Mouse (Mus musculus) neural tube, embryonic 11.5 days (tissue): ENCODE results near the gene Gm6588. TPM values are rescaled to one million over a fixed set of nuclear protein-coding genes. Genes with fewer than 3 reads are reported as not detected.

Experiments used
- ATAC-seq: fragments of 200-750 bp; cut with Nextera tagmentation; 2 replicates; pipeline ENCODE4 v1.8.0; 2017; ENCODE audit warnings: moderate number of reproducible peaks, mild to moderate bottlenecking, moderate TSS enrichment, moderate library complexity; ENCODE audit not compliant: insufficient read depth, low FRiP score, low TSS enrichment
- DNase-seq: peaks from one replicate; pipeline ENCODE4 v3.0.0-alpha.2; 2015; ENCODE audit warnings: low spot score
- H3K27ac ChIP-seq: fragments of 300-500 bp; sonication (generic); 2 replicates; pipeline ENCODE4 v1.5.1; 2014; ENCODE audit warnings: low read depth, mild to moderate bottlenecking, low read length
- H3K27me3 ChIP-seq: fragments of 300-500 bp; sonication (generic); 2 replicates; pipeline ENCODE4 v1.6.1; 2014; ENCODE audit warnings: mild to moderate bottlenecking, low read length, mixed read lengths; ENCODE audit not compliant: control insufficient read depth, insufficient read depth
- H3K36me3 ChIP-seq: fragments of 300-500 bp; sonication (generic); 2 replicates; pipeline ENCODE4 v1.6.1; 2014; ENCODE audit warnings: mild to moderate bottlenecking, low read length, moderate library complexity, mixed read lengths; ENCODE audit not compliant: control insufficient read depth, insufficient read depth
- H3K4me1 ChIP-seq: fragments of 300-500 bp; sonication (generic); 2 replicates; pipeline ENCODE4 v1.6.1; 2014; ENCODE audit warnings: low read length, mixed read lengths; ENCODE audit not compliant: control insufficient read depth, insufficient read depth
- H3K4me2 ChIP-seq: fragments of 300-500 bp; sonication (generic); 2 replicates; pipeline ENCODE4 v1.6.1; 2014; ENCODE audit warnings: low read depth, mild to moderate bottlenecking, moderate library complexity
- H3K4me3 ChIP-seq: fragments of 300-500 bp; sonication (generic); 2 replicates; pipeline ENCODE4 v1.5.1; 2014; ENCODE audit warnings: low read depth, low read length
- H3K9ac ChIP-seq: fragments of 300-500 bp; sonication (generic); 2 replicates; pipeline ENCODE4 v1.6.1; 2014; ENCODE audit warnings: mild to moderate bottlenecking, low read length
- H3K9me3 ChIP-seq: fragments of 300-500 bp; sonication (generic); 2 replicates; pipeline ENCODE4 v1.6.1; 2016; ENCODE audit warnings: low read length; ENCODE audit not compliant: control insufficient read depth
- WGBS: fragments of 180-500 bp; shearing (Covaris S2); extraction: QIAGEN DNeasy Blood & Tissue Kit; methylation state at CpG from one replicate; pipeline ENCODE4 v1.1.7; 2014; 5-methylcytosine and 5-hydroxymethylcytosine counted together
- polyA plus RNA-seq: library from polyadenylated mRNA; unstranded; fragments of >200 nt; fragmentation: Nextera tagmentation; extraction: Ambion mirVana; gene quantifications from 2 replicates; pipeline ENCODE4 v1.2.1, GENCODE M21; 2014

The Gm6588 gene
- polyA plus RNA-seq, 1 experiment from 2014 or later = 0.16 TPM

GRCm38 (mm10) chr5:112483030-112483429 lies 33.8 kb downstream of the Gm6588 start:
- Histone ChIP-seq H3K4me2 (no peak overlapping the region), H3K4me1 (peaks cover 17% of the 10 kb centered on the region; the same call in 1 of the 2 replicates), H3K36me3 (no peaks in the 10 kb centered on the region), H3K9ac (no peak overlapping the region), H3K27ac (no peak overlapping the region), H3K4me3 (no peak overlapping the region), H3K27me3 (no peaks in the 10 kb centered on the region), H3K9me3 (no peaks in the 10 kb centered on the region)
- ATAC-seq (no peak), DNase-seq (no peak)
- 89% methylated on average over 8 of the region's 8 CpGs for WGBS

GRCm38 (mm10) chr5:112484924-112485715 lies 35.9 kb downstream of the Gm6588 start:
- ATAC-seq = no peak
- Histone ChIP-seq H3K36me3 (no peaks in the 10 kb centered on the region), H3K4me2 (no peak overlapping the region), H3K9me3 (no peaks in the 10 kb centered on the region), H3K9ac (0 out of 2 replicates have a peak overlapping the region, but pooled peaks have one; percentile 10), H3K4me1 (peaks cover 14% of the 10 kb centered on the region; the same call in 1 of the 2 replicates), H3K4me3 (no peak overlapping the region), H3K27ac (no peak overlapping the region), H3K27me3 (no peaks in the 10 kb centered on the region)
- no peak for DNase-seq
- WGBS = 19% methylated on average over 13 of the region's 13 CpGs

GRCm38 (mm10) chr5:112486415-112486814 lies 37.2 kb downstream of the Gm6588 start:
- H3K36me3 ChIP-seq = no peaks in the 10 kb centered on the region
- peaks cover 14% of the 10 kb centered on the region; the same call in 1 of the 2 replicates for H3K4me1 ChIP-seq
- DNase-seq (no peak), ATAC-seq (no peak)
- H3K4me3 ChIP-seq = no peak overlapping the region
- WGBS = 82% methylated on average over 5 of the region's 5 CpGs
- H3K27ac ChIP-seq = no peak overlapping the region
- H3K27me3 ChIP-seq = no peaks in the 10 kb centered on the region
- no peak overlapping the region for H3K4me2 ChIP-seq
- H3K9me3 ChIP-seq = no peaks in the 10 kb centered on the region
- no peak overlapping the region for H3K9ac ChIP-seq

- Histone ChIP-seq H3K27me3 (no peaks in the 10 kb centered on the region), H3K9me3 (no peaks in the 10 kb centered on the region), H3K4me2 (no peak overlapping the region), H3K36me3 (no peaks in the 10 kb centered on the region), H3K27ac (no peak overlapping the region), H3K4me1 (peaks cover 8% of the 10 kb centered on the region; the same call in 1 of the 2 replicates), H3K9ac (no peak overlapping the region), H3K4me3 (no peak overlapping the region)
- 84% methylated on average over 1 of the region's 1 CpGs for WGBS
- ATAC-seq (no peak), DNase-seq (no peak)
Observed at GRCm38 (mm10) chr5:112487504-112487903, 38.3 kb downstream of the Gm6588 start.

GRCm38 (mm10) chr5:112488101-112488776 lies 39.0 kb downstream of the Gm6588 start:
- H3K27ac ChIP-seq = no peak overlapping the region
- no peaks in the 10 kb centered on the region for H3K9me3 ChIP-seq
- WGBS = 57% methylated on average over 8 of the region's 8 CpGs
- H3K9ac ChIP-seq = no peak overlapping the region
- ATAC-seq = no peak
- H3K4me2 ChIP-seq = no peak overlapping the region
- no peaks in the 10 kb centered on the region for H3K27me3 ChIP-seq
- no peak overlapping the region for H3K4me3 ChIP-seq
- H3K36me3 ChIP-seq = no peaks in the 10 kb centered on the region
- DNase-seq = no peak
- H3K4me1 ChIP-seq = peaks cover 8% of the 10 kb centered on the region; the same call in 1 of the 2 replicates

GRCm38 (mm10) chr5:112491489-112491888 lies 42.3 kb downstream of the Gm6588 start:
- 63% methylated on average over 11 of the region's 11 CpGs for WGBS
- no peaks in the 10 kb centered on the region for H3K9me3 ChIP-seq
- H3K36me3 ChIP-seq = no peaks in the 10 kb centered on the region
- ATAC-seq (no peak), DNase-seq (no peak)
- no peak overlapping the region for H3K27ac ChIP-seq
- H3K4me2 ChIP-seq = no peak overlapping the region
- no peaks in the 10 kb centered on the region for H3K4me1 ChIP-seq
- no peak overlapping the region for H3K4me3 ChIP-seq
- no peaks in the 10 kb centered on the region for H3K27me3 ChIP-seq
- no peak overlapping the region for H3K9ac ChIP-seq

- DNase-seq = peak; percentile 70
- H3K4me3 ChIP-seq = no peak overlapping the region
- no peak overlapping the region for H3K27ac ChIP-seq
- H3K27me3 ChIP-seq = no peaks in the 10 kb centered on the region
- H3K9me3 ChIP-seq = no peaks in the 10 kb centered on the region
- H3K9ac ChIP-seq = no peak overlapping the region
- no peaks in the 10 kb centered on the region for H3K36me3 ChIP-seq
- no peak overlapping the region for H3K4me2 ChIP-seq
- no peaks in the 10 kb centered on the region for H3K4me1 ChIP-seq
- ATAC-seq = no peak
- WGBS = 35% methylated on average over 11 of the region's 11 CpGs
Observed at GRCm38 (mm10) chr5:112493492-112493891, 44.3 kb downstream of the Gm6588 start.

GRCm38 (mm10) chr5:112496753-112497369 lies 47.6 kb downstream of the Gm6588 start:
- no peak overlapping the region for H3K9ac ChIP-seq
- H3K4me1 ChIP-seq = no peaks in the 10 kb centered on the region
- H3K27ac ChIP-seq = no peak overlapping the region
- ATAC-seq (no peak), DNase-seq (no peak)
- H3K4me3 ChIP-seq = no peak overlapping the region
- H3K9me3 ChIP-seq = no peaks in the 10 kb centered on the region
- no peak overlapping the region for H3K4me2 ChIP-seq
- WGBS = 90% methylated on average over 7 of the region's 7 CpGs
- H3K36me3 ChIP-seq = no peaks in the 10 kb centered on the region
- no peaks in the 10 kb centered on the region for H3K27me3 ChIP-seq
